Mouse (Mus musculus): Measurements from ENCODE around the gene Gm29644. TPM values are rescaled to one million over a fixed set of nuclear protein-coding genes. Genes with fewer than 3 reads are reported as not detected.
"Not testable (repeated sequence)": the region's sequence is repeated elsewhere in the genome, so short reads cannot be mapped to it uniquely, and the experiment has no call there.

The Gm29644 gene
- not detected in 2 replicates for polyA plus RNA-seq (2012; rRNA removed)
- polyA plus RNA-seq (2014; fragmentation: Nextera tagmentation; extraction: Ambion mirVana) = not detected in 2 replicates

GRCm38 (mm10) chrY:70303187-70303586 is at the start of gene Gm29644, which contains the start of gene Gm29423:
Gm29644 (minus strand) TSS chrY:70303343.
Gm29423 (minus strand) TSS chrY:70303287.
- H3K27ac ChIP-seq (replicated peaks; ENCODE audit: low read depth, low read length); ATAC-seq (ENCODE audit: low FRiP score, low read depth); H3K9me3 ChIP-seq (ENCODE audit: control insufficient read depth, low read length); H3K27me3 ChIP-seq (ENCODE audit: control insufficient read depth, insufficient read depth, low read length); H3K4me1 ChIP-seq (ENCODE audit: control insufficient read depth, insufficient read depth, low read length); DNase-seq (ENCODE audit: low spot score); H3K4me3 ChIP-seq (replicated peaks; ENCODE audit: low read length); H3K36me3 ChIP-seq (ENCODE audit: control insufficient read depth, insufficient read depth, low read length); H3K9ac ChIP-seq (ENCODE audit: low read depth, low read length, severe bottlenecking); H3K4me2 ChIP-seq (replicated peaks; ENCODE audit: low read depth, low read length, severe bottlenecking): not testable (repeated sequence)
- WGBS = no CpG with 5 or more reads among the region's 2 CpGs

- DNase-seq (ENCODE audit: low spot score); H3K9me3 ChIP-seq (ENCODE audit: control insufficient read depth, low read length); H3K4me1 ChIP-seq (ENCODE audit: control insufficient read depth, insufficient read depth, low read length); H3K27me3 ChIP-seq (ENCODE audit: control insufficient read depth, insufficient read depth, low read length); ATAC-seq (ENCODE audit: low FRiP score, low read depth); H3K9ac ChIP-seq (ENCODE audit: low read depth, low read length, severe bottlenecking); H3K27ac ChIP-seq (replicated peaks; ENCODE audit: low read depth, low read length); H3K4me2 ChIP-seq (replicated peaks; ENCODE audit: low read depth, low read length, severe bottlenecking); H3K36me3 ChIP-seq (ENCODE audit: control insufficient read depth, insufficient read depth, low read length); H3K4me3 ChIP-seq (replicated peaks; ENCODE audit: low read length): not testable (repeated sequence)
- WGBS = no CpG with 5 or more reads among the region's 4 CpGs
These were observed 29.6 kb downstream of the Gm29644 start, which contains the start of gene Gm21118 for GRCm38 (mm10) chrY:70273542-70273941. Gm21118 (minus strand) TSS chrY:70273642.

Other genes starting within 250 kb of the Gm29644 start
- not detected in 2 replicates for gene Gm21118, start 29.7 kb downstream of the Gm29644 start, polyA plus RNA-seq (2012; rRNA removed)
- gene Gm21118, start 29.7 kb downstream of the Gm29644 start, polyA plus RNA-seq (2014; fragmentation: Nextera tagmentation; extraction: Ambion mirVana) = not detected in 2 replicates
- gene Gm29423, start 56 bp downstream of the Gm29644 start, polyA plus RNA-seq (2012; rRNA removed) = not detected in 2 replicates
- not detected in 2 replicates for gene Gm29423, start 56 bp downstream of the Gm29644 start, polyA plus RNA-seq (2014; fragmentation: Nextera tagmentation; extraction: Ambion mirVana)
- gene Gm20888, start 138.5 kb upstream of the Gm29644 start, polyA plus RNA-seq (2012; rRNA removed) = not detected in 2 replicates
- gene Gm20888, start 138.5 kb upstream of the Gm29644 start, polyA plus RNA-seq (2014; fragmentation: Nextera tagmentation; extraction: Ambion mirVana) = not detected in 2 replicates